Mouse (Mus musculus): ENCODE measurements around the gene Bad. TPM values are rescaled to one million over a fixed set of nuclear protein-coding genes. Genes with fewer than 3 reads are reported as not detected.

Gene Bad
- total RNA-seq, 4 experiments from 2014 or later = 19.5 to 23.8 (median 21.3) TPM

Small RNAs within 50 kb of the gene (microRNA-seq; reads per million reads assigned to microRNA genes)
- 6.7 reads per million, percentile 16 among the genes with 10 or more reads in this experiment for gene Mir6990

Other genes with a start within 250 kb of the Bad start
- gene Rps6ka4, start 101.2 kb upstream of the Bad start, total RNA-seq (2022) = 10 to 100 TPM; 15.0 to 20.0 (median 17.5) TPM
- under 1 TPM; 0.44 to 0.89 (median 0.66) TPM for gene Ccdc88b, start 83.7 kb upstream of the Bad start, total RNA-seq (2022)
- 10 to 100 TPM; 29.9 to 49.7 (median 39.7) TPM for gene Trmt112, start 32.2 kb upstream of the Bad start, total RNA-seq (2022)
- gene Prdx5, start 31.8 kb upstream of the Bad start, total RNA-seq (2022) = 100 to 1,000 TPM; 620 to 842 (median 766) TPM
- gene Esrra, start 20.0 kb upstream of the Bad start, total RNA-seq (2022) = 100 to 1,000 TPM; 153 to 180 (median 168) TPM
- not detected for gene Catsperz, start 16.5 kb upstream of the Bad start, total RNA-seq (2022)
- gene Kcnk4, start 7.3 kb upstream of the Bad start, total RNA-seq (2022) = not detected
- gene Gpr137, start 619 bp downstream of the Bad start, total RNA-seq (2022) = 10 to 100 TPM; 33.4 to 37.4 (median 35.7) TPM
- gene Ppp1r14b, start 33.1 kb downstream of the Bad start, total RNA-seq (2022) = 100 to 1,000 TPM in 1 of 4 experiments, 10 to 100 TPM in 3; 75.4 to 112 (median 91.3) TPM
- gene Plcb3, start 34.6 kb downstream of the Bad start, total RNA-seq (2022) = 10 to 100 TPM; 15.6 to 16.2 (median 15.6) TPM
- 10 to 100 TPM; 17.2 to 23.1 (median 20.9) TPM for gene Fkbp2, start 38.6 kb downstream of the Bad start, total RNA-seq (2022)
- 100 to 1,000 TPM; 488 to 525 (median 495) TPM for gene Vegfb, start 45.8 kb downstream of the Bad start, total RNA-seq (2022)
- 10 to 100 TPM; 48.7 to 62.9 (median 53.7) TPM for gene Dnajc4, start 50.7 kb downstream of the Bad start, total RNA-seq (2022)
- gene Nudt22, start 54.3 kb downstream of the Bad start, total RNA-seq (2022) = 10 to 100 TPM; 26.8 to 34.4 (median 29.9) TPM
- gene Trpt1, start 54.3 kb downstream of the Bad start, total RNA-seq (2022) = 10 to 100 TPM; 26.1 to 30.5 (median 27.3) TPM
- gene Fermt3, start 77.6 kb downstream of the Bad start, total RNA-seq (2022) = 1 to 10 TPM; 3.3 to 9.6 (median 4.4) TPM
- 100 to 1,000 TPM in 3 of 4 experiments, 10 to 100 TPM in 1; 96.7 to 125 (median 109) TPM for gene Stip1, start 98.1 kb downstream of the Bad start, total RNA-seq (2022)
- gene Macrod1, start 114.9 kb downstream of the Bad start, total RNA-seq (2022) = 100 to 1,000 TPM; 318 to 340 (median 328) TPM
- 1 to 10 TPM in 3 of 4 experiments, under 1 TPM in 1; 0.92 to 2.0 (median 1.4) TPM for gene Flrt1, start 163.9 kb downstream of the Bad start, total RNA-seq (2022)

Measured in heart, adult 8-10 months (tissue).